Mouse (Mus musculus): ENCODE results near the gene Cd86. TPM values are rescaled to one million over a fixed set of nuclear protein-coding genes. Genes with fewer than 3 reads are reported as not detected.

Gene Cd86
- 1 to 10 TPM; 1.4 to 1.6 TPM for total RNA-seq (2021)

DNA sequence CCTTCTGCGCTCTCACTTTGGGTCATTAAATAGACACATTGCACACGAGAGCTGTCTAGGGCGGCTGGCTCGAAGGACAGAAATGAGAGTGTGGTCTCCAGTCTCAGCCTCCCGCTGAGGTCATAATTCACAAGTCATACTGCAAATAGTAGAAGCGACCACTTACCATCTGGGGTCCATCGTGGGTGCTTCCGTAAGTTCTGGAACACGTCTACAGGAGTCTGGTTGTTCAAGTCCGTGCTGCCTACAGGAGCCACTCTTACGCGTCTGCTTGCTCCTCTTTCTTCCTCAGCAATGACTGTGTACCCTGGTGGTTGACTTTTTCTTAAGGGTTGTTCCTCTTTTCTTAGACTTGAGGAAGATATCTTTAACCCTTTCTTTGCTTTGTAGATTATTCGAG lies at the start of gene Cd86:
Cd86 (minus strand) TSS at position 300 of the 400 bp plus-strand sequence.
- DNase-seq (ENCODE audit: low spot score), result no peak
- intact Hi-C loops (cut with DNase I), result no loop called here

DNA sequence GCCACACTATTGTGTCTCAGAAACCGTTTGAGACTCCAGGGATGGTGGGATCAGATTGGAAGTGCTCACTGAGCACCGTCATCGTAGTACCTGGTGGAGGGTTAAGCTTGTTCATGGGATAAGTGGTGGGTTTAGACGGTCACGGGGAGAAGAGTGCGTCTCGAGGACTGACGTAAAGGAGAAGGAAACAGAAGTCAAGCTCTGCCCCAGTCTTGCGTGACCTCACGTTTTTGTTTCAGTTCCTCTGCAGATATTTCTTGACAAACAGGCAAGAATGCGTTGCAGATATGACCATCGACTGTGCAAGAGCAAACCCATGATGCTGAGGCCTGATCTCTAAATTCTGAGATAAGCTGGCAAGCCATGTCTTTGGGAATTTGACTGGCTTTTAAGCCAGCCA lies 45.9 kb upstream of the Cd86 start:
- DNase-seq (ENCODE audit: low spot score), result no peak
- intact Hi-C loops (cut with DNase I), result loop anchor here (10.0 kb wide), 1 partner anchor 237 kb away; no protein-coding TSS in a partner anchor

DNA sequence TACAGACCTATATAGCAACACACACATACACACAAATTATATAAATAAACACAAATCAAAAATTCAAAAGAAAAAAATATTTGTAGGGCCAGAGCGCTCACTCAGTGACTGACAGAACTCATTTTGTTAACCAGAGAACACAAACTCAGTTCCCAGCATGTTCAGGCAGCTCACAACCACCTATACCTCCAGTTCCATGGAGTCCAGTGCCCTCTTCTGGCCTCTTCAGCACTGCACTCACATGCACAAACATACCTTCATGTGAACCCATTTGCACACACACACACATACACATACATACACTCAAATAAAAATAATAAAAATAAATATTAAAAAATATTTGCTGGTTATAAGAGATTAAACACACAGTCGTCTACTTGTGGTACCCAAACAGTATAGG lies 44.9 kb upstream of the Cd86 start:
- intact Hi-C loops (cut with DNase I), result loop anchor here (10.0 kb wide), 1 partner anchor 236 kb away; no protein-coding TSS in a partner anchor

DNA sequence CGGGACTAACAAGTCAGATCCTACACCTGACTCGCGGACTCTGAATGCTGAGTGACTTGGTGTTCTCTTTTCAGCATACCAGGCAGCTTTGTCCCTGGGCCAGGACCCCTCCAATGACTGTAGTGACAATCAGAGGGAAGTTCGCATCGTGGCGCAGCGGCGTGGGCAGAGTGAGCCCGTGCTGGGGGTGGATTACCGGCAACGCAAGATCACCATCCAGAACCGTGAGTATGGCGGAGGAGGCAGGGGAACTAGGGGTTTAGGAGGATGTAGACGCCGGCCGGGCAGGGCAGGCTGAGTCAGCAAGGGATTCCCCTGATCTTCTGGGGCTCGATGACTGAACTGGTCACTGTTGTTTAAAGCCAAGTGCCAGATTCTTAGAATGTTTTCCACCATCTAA lies 43.5 kb upstream of the Cd86 start:
- intact Hi-C loops (cut with DNase I), result no loop called here
- no peak for DNase-seq (ENCODE audit: low spot score)

More for the DNA sequence above, 44.9 kb upstream of the Cd86 start:
- DNase-seq (ENCODE audit: low spot score), result no peak

DNA sequence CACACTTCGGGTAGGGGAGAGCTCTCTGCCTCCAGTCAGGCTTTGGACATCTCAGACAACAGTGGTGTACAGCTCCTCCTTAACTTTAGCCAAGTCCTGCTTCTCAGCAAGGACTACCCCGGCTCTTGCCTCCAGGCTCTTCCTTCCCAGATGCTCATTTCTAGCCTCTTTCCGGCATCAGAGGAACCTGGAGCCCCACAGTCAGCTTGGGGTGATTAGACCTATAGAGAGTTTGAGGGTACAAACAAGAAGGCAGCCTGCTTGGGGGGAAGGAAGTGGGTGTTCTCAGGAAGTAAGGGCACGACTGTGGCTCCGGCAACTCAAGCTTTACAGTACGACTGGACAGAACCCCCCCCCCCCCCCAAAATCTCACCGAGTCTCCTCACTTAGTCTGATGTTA lies 42.9 kb upstream of the Cd86 start:
- intact Hi-C loops (cut with DNase I), result no loop called here
- no peak for DNase-seq (ENCODE audit: low spot score)

DNA sequence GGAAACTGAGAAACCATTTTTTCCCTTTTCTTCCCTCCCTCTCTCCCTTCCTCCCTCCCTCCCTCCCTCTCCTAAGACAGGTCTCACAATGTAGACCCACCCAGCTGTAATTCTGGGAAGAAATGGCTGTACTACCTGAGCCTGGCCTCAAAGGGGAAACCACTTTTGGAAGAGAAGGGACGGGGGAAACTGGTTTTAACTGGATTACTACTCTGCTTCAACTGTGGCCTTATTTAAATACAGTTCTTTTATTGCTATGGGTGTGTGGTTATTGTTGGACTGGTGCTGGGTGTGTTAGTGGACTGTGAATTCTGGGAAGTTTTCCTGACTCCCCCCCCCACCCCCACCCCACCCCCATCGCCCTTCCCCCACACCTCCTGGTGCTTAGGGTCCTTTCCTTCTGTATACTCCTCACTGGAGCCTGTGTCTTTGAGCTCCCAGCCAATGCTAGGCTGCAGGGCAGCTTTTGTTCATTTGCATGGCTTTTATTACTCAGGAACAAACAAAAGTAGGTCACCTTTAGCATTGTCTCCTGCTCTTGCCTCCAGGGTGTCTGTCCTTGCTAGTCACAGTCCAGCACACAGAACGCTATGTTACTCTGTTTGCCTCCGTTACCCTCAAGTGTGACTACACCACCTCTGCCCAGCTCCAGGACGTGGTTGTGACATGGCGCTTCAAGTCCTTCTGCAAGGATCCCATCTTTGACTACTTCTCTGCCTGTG lies 42.0 kb upstream of the Cd86 start:
- intact Hi-C loops (cut with DNase I), result no loop called here
- no peak for DNase-seq (ENCODE audit: low spot score)

DNA sequence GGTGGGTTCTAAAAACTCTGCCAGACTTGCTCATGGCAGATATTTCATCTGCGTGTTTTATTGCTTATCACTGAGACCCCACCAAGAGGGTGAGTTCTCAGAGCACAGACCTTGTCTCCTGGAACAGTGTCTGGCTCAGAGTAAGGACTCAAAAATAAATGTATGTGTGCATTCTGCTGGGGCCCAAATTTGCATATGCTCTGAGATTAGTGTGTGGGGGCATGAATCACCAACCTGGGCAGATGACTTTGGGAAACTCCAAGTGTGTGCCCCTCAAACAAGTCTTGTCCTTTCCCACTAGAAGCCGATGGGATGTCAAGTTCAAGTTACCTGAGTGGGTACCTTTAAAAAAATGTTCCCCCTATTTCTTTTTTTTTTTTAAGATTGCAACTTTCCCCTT lies 34.6 kb upstream of the Cd86 start:
- no peak for DNase-seq (ENCODE audit: low spot score)
- intact Hi-C loops (cut with DNase I), result no loop called here

DNA sequence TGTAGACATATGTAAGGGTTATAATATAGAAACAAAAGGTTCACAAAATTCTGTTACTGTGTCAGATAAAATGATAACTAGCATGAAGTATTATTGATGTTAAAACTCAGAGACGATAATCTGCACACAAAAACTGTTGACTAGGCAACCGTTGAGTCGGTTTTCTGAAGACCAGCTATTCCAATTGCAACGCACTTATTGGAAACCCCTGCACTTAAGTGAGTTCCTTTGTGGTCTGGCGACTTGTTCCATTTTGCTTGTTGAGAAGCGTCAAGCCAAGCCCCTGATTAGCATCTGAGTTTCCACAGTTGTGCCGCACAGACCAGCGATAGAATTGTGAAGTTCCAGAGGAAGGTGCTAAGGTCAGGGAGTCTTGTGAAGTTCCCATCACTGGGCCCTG lies 31.4 kb upstream of the Cd86 start:
- intact Hi-C loops (cut with DNase I), result no loop called here

DNA sequence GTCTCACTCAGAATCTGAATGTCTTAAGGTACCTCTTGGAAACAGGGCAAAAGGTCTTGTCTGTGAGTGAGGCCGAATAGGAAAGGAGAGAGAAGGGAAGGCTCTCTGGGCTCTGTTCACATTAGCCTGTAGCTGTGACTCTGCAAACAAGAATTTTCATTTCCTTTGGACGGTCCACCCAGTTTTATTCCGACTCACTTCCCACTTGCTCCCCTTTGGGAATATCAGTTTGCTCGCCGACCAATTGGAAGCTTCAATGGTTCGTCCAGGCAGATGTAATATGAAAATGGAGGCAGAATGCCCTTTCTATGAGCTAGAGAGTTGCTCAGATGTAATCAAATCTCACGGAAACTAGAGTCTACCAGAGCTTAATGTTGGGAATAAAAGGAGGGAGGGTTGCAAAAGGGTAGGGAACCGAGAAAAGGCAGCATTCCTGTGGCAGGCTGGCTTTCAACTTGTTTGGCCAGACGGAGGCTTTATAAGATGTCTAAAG lies 29.0 kb upstream of the Cd86 start:
- intact Hi-C loops (cut with DNase I), result no loop called here

More for the DNA sequence above, 31.4 kb upstream of the Cd86 start:
- DNase-seq (ENCODE audit: low spot score), result no peak

DNA sequence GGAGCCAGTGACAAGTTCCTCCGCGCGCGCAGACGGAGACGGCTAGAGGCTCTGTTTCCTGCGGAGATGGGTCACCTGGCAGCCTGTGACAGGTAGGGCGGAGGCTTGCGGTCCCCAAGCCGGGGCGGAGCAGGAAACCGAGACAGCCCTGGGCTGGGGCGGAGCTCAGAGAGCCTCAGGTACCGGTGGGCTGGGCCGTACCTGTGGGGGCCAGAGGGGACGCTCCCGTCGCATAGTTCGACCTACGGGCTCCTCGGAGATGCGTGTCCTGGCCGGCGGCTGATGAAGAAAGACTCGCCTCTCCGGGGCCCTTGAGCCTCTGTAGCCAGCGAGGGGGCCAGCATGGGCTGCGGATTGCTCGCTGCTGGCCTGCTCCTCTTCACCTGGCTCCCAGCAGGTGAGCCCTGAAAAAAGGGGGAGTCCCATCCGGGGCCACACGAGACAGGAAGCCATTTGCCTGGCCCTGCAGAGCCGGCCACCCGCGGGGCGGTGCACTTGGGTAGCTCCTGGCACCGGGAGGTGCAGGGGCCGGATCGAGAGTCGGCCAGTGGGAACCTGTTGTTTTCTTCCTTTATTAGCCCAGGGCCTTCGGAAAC lies 28.0 kb upstream of the Cd86 start, which contains the start of gene Ildr1:
Ildr1 (plus strand) TSS at position 161 of the 596 bp plus-strand sequence.
- DNase-seq (ENCODE audit: low spot score), result no peak
- intact Hi-C loops (cut with DNase I), result no loop called here

More for the DNA sequence above, 29.0 kb upstream of the Cd86 start:
- DNase-seq (ENCODE audit: low spot score), result no peak

DNA sequence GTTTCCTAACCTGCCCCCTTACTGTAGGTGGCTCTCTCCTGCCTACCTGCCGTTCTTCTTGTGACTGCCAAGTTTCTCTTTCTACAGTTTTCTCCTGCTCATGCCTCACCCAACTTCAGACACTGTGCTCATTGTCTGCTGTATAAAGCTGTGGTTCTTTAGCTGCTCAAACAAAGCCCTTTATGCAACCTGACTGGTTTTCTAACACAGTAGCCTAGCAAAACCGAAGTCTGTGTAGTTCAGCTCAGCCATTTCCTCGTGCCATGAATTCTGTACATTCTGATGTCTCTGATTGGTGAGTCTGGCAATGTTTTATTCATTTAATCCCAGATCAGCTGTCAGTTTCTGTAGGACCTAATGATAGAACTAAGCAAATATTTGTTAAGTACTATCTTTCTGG lies 25.6 kb upstream of the Cd86 start:
- intact Hi-C loops (cut with DNase I), result no loop called here
- DNase-seq (ENCODE audit: low spot score), result no peak

DNA sequence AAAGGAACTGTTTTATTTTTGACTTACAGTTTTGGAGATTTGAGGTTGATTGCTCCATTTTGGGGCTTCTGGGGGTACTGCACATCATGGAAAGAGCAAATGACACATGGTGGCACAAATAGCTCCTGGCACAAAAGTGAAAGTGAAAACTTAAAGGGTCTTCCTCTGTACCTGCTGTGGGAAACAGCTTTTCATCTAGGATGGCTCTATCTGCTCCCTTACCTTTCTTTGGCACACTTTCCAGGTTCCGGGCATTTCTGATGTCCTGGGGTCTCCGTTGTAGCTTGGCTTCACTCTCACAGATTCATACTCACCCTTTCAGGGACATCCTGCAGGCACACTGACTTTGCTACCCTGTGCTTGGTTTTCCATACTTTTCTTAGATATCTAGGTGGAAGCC lies 22.2 kb upstream of the Cd86 start:
- no peak for DNase-seq (ENCODE audit: low spot score)
- intact Hi-C loops (cut with DNase I), result no loop called here

DNA sequence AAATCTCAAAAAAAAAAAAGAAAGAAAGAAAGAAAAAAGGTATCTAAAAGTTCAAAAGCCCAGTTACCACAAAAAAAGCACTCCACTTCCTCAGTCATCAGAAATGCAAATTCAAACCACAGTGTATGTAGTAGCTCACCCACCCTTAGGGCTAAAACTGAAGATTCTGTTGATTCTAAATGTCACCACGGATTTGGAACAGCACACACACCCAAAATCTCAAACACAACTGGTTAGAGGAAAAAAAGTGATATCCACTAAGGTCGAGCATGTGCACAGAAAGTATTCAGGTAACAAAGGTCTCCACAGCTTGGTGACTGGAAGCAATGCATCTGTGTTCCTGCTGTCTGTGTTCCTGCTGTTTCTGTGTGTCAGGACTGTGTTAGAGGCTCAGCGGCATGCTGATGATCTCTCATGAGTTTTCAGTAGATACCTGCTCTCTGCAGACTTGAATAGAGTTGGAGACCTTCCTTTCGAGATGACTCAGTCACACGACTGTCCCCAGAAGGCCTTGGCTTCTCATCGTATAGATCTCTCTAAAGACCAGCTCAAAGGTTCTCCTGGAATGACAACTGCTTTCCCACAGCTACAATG lies 18.5 kb upstream of the Cd86 start:
- intact Hi-C loops (cut with DNase I), result no loop called here
- DNase-seq (ENCODE audit: low spot score), result no peak

DNA sequence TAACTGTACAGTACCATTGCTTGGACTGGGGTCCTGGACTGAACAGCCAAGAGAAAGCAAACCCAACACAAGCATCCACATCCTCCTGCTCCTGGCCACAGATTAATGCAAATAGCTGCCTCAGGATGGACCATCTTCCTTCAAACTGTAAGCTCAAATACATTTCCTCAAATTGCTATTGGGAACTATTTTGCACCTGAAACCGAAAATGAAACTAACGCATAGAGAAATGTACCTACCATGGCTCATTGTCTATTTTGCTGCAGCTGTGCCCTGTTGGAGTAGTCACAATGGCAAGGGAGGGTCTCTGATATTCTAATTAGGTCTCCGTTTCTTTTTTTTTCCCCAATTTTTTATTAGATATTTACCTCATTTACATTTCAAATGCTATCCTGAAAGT lies 15.9 kb upstream of the Cd86 start:
- DNase-seq (ENCODE audit: low spot score), result no peak
- intact Hi-C loops (cut with DNase I), result no loop called here

DNA sequence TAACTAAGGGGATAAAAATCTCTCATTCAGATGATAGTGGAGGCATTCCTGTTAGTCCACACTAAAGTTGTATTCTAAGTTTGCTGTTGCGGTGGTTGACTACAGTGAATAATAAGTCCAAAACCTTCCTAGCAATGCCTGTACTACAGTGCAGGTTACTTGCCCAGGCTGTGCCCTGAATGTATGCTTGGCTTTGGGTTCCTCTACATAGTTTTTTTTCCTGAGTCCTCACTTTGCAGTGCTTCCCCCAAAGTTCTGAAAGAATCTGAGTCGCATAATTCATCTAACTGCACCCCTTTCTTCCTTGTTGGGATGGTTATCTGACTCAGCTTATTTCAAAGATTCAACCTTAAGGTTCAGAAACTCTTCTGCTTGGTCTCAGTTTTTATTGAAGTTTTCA lies 10.0 kb upstream of the Cd86 start:
- intact Hi-C loops (cut with DNase I), result no loop called here

DNA sequence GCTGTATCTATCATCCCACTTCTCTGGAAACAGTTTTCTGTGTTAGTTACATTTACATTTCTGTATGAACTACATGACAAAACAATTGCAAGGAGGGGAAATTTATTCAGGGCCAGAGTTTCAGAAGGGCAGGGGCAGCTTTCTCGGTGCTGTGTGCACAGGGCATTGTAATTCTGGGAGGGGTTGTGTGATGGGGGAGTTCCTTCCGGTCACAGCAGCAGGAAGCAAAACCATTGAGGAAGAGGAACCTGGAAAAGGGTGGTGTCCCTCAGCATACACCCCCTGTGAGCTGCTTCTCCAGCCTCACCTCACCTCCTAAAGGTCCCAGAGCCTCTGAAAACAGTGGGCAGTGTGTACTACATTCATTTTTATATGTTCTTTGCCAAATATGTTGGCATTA lies 9.4 kb upstream of the Cd86 start:
- intact Hi-C loops (cut with DNase I), result no loop called here
- DNase-seq (ENCODE audit: low spot score), result no peak

More for the DNA sequence above, 10.0 kb upstream of the Cd86 start:
- no peak for DNase-seq (ENCODE audit: low spot score)

DNA sequence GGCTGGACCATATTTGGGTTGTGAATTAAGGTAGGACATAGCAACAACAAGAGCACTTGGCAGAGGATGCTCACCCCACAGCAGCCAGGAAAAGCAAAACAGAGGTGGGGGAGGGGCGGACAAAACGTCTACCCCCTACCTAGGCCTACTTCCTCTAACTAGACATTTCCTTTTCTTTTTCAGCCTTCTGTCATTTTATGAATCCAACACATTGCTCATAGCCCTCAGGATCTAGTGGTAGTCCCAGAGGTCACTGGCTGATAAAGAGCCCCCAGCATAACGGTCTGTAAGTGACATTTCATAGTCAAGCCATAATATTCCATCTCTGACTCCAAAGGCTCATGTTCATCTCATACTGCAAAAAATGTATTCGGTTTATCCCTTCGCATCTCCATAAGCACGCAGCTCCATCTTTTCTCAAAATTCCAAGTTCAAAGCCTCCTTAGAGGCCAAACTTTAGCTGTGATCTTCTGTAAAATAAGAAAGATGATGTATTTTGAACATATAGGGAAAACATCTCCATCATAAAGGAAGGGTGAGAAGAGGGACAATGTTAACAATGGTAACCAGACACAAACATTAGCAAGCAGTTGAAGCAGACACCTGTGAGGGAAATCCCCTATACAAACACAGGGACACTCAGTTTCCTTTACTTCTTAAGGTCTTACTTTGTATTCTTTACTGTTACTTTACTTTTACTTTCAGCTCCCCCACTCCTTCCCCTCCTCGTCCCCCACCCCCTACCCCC lies 8.8 kb upstream of the Cd86 start:
- intact Hi-C loops (cut with DNase I), result no loop called here
- no peak for DNase-seq (ENCODE audit: low spot score)

DNA sequence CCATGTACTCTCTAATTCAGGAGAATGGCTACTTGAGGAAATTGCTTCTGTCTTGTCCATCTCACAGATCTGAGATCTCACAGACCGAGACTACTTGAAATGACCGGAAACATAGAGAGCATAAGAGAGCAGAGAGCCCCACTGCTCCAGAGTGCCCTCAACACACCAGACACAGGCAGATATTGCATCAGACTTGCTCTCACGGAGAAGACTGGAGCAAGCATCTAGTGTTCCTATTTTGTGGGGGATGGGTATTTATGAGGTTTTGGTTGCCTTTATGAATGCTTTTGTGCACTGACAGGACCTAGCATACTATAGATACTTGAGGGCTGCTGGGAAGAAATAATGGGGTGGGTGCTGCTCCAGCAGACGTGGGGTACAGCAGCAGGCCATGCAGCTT lies 7.3 kb upstream of the Cd86 start:
- no peak for DNase-seq (ENCODE audit: low spot score)
- intact Hi-C loops (cut with DNase I), result no loop called here

DNA sequence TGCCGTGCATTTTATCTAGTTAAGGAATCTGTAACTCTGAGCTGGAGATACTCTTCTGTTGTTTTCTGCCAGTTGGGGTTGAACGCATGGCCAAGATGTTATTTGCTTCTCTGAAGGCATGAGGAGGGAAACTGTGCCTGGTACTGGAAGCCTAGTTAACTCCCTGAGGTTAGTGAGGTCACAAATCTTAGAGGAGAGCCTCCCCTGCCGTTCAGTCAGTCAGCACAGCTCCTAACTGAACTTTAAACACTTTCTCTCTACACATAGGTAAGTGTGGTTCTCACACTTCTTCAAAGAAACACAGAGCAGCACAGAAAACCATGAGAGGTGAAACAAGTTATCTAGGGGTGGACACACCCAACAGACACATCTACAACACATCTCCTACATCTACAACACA lies 4.7 kb upstream of the Cd86 start:
- intact Hi-C loops (cut with DNase I), result no loop called here
- no peak for DNase-seq (ENCODE audit: low spot score)

DNA sequence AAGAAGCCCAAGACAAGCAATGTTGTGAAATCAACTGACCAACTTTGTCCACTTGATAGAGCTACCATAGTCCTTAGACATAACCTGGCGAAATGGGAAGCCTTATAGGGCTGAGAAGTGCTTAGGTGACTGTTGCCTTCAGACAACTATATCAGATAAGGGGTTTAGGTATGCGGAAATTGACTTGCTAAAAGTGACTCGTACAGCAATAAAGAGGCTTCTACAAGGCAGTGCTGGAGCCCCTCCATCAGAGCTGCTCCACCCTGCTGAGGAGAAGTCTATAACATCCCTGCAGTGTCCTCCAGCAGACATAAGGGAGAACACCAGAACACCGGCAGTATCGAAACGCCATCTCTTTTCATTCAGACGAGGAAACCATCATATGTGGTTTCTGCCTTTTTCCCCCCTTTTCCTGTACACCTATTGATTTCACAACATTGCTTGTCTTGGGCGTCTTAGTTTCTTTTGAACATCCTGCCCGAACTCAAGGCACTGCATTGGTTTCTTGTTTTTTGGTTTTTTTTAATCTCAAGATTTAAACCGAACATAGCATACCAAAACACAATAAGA lies 652 bp upstream of the Cd86 start:
- intact Hi-C loops (cut with DNase I), result no loop called here
- no peak for DNase-seq (ENCODE audit: low spot score)
